Mouse (Mus musculus) liver, postnatal 0 days (tissue): ENCODE data around the gene Tbc1d21.

Source experiments
- CTCF ChIP-seq: sonication (generic); IDR thresholded peaks from 2 replicates; pipeline ENCODE4 v1.5.1; 2016; ENCODE audit warnings: antibody characterized with exemption, low read depth
- EP300 ChIP-seq: IDR thresholded peaks from 2 replicates; pipeline ENCODE4 v1.6.1; 2016; ENCODE audit warnings: antibody characterized with exemption, low read depth, mild to moderate bottlenecking

DNA sequence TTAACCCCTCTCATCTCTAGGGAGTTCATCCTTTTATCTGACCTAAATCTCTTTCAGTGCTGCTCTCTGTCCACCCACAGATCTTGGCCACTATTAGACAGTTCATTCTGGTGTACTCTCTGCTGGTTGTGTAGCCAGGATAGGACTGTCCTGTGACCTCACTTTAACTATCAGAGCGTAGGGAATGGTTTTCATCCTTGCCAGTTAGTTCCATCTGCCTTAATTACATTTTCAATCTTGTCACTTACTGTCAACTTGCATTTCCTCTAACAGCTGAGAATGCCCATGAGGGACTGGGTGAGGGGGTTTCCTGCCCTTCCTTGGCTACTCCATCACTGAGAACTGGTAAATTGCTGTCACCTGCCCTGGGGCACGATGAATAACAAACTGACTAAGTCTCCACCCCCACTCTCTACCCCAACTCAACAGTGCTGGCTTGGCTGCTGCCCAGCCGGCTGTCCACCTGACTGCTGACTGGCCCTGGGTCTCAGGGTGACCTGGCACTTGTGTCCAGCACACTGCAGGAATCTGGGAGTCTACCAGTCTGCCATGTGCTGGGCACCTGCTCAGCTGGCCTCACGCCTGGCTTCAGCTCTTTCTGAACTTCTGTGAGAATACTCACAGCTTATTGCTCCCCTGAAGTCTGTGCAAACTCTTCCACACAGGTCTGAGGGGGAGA, 39.9 kb upstream of the Tbc1d21 start:
- TF ChIP-seq CTCF (no peak), EP300 (no peak)
